Mouse (Mus musculus): ENCODE measurements around the gene Tgoln1. TPM values are rescaled to one million over a fixed set of nuclear protein-coding genes. Genes with fewer than 3 reads are reported as not detected.

The Tgoln1 gene
- total and polyA plus RNA-seq, 3 experiments, result 29.0 to 68.0 (median 60.1) TPM

- H3K36me3 ChIP-seq (ENCODE audit: control insufficient read depth, insufficient read depth, low read length), result peaks cover 11% of the 10 kb centered on the region
Observed at GRCm38 (mm10) chr6:72607676-72608075, 9.1 kb downstream of the Tgoln1 start.

GRCm38 (mm10) chr6:72607060-72607459, 9.7 kb downstream of the Tgoln1 start:
- H3K79me2 ChIP-seq (replicated peaks; ENCODE audit: control insufficient read depth, insufficient read depth, low read length), result no peaks in the 10 kb centered on the region
- no peak for TF ChIP-seq EP300 (IDR thresholded peaks at IDR 0.05; ENCODE audit: insufficient read depth, low read depth, low read length)
- no peak for TF ChIP-seq POLR2A (IDR thresholded peaks at IDR 0.05; ENCODE audit: insufficient read depth, low read depth, low read length)
- TF ChIP-seq CTCF (IDR thresholded peaks at IDR 0.05), result no peak
- H3K27me3 ChIP-seq (ENCODE audit: control insufficient read depth, insufficient read depth, low read length), result no peaks in the 10 kb centered on the region
- no peak overlapping the region for H3K27ac ChIP-seq
- no peak overlapping the region for H3K4me3 ChIP-seq
- no peak overlapping the region for H3K9ac ChIP-seq (ENCODE audit: low read depth, low read length)
- H3K36me3 ChIP-seq (ENCODE audit: control insufficient read depth, insufficient read depth, low read length), result peaks cover 11% of the 10 kb centered on the region
- no peak for DNase-seq
- H3K4me1 ChIP-seq (ENCODE audit: control insufficient read depth, insufficient read depth, low read length), result no peaks in the 10 kb centered on the region
- 90% methylated on average over 4 of the region's 4 CpGs for WGBS
- intact Hi-C loops (cut with DNase I), result no loop called here

More at GRCm38 (mm10) chr6:72607676-72608075, 9.1 kb downstream of the Tgoln1 start:
- no peaks in the 10 kb centered on the region for H3K4me1 ChIP-seq (ENCODE audit: control insufficient read depth, insufficient read depth, low read length)
- H3K79me2 ChIP-seq (replicated peaks; ENCODE audit: control insufficient read depth, insufficient read depth, low read length), result no peaks in the 10 kb centered on the region
- DNase-seq, result no peak
- no peaks in the 10 kb centered on the region for H3K27me3 ChIP-seq (ENCODE audit: control insufficient read depth, insufficient read depth, low read length)
- H3K4me3 ChIP-seq, result no peak overlapping the region
- no peak overlapping the region for H3K27ac ChIP-seq
- WGBS, result 57% methylated on average over 5 of the region's 5 CpGs
- TF ChIP-seq CTCF (IDR thresholded peaks at IDR 0.05), result no peak
- no peak for TF ChIP-seq POLR2A (IDR thresholded peaks at IDR 0.05; ENCODE audit: insufficient read depth, low read depth, low read length)
- TF ChIP-seq EP300 (IDR thresholded peaks at IDR 0.05; ENCODE audit: insufficient read depth, low read depth, low read length), result no peak
- intact Hi-C loops (cut with DNase I), result no loop called here
- H3K9ac ChIP-seq (ENCODE audit: low read depth, low read length), result no peak overlapping the region

GRCm38 (mm10) chr6:72604066-72604465, 12.7 kb downstream of the Tgoln1 start:
- Histone ChIP-seq H3K79me2 (replicated peaks; ENCODE audit: control insufficient read depth, insufficient read depth, low read length) (no peaks in the 10 kb centered on the region), H3K9ac (ENCODE audit: low read depth, low read length) (no peak overlapping the region), H3K27ac (no peak overlapping the region), H3K27me3 (ENCODE audit: control insufficient read depth, insufficient read depth, low read length) (no peaks in the 10 kb centered on the region), H3K4me3 (no peak overlapping the region), H3K36me3 (ENCODE audit: control insufficient read depth, insufficient read depth, low read length) (peaks cover 2% of the 10 kb centered on the region), H3K4me1 (ENCODE audit: control insufficient read depth, insufficient read depth, low read length) (peaks cover 1% of the 10 kb centered on the region; the same call in 1 of the 2 replicates)
- WGBS, result 83% methylated on average over 2 of the region's 2 CpGs
- intact Hi-C loops (cut with DNase I), result no loop called here
- no peak for TF ChIP-seq CTCF (IDR thresholded peaks at IDR 0.05)
- no peak for TF ChIP-seq EP300 (IDR thresholded peaks at IDR 0.05; ENCODE audit: insufficient read depth, low read depth, low read length)
- no peak for TF ChIP-seq POLR2A (IDR thresholded peaks at IDR 0.05; ENCODE audit: insufficient read depth, low read depth, low read length)
- no peak for DNase-seq

GRCm38 (mm10) chr6:72601732-72602131, 15.1 kb downstream of the Tgoln1 start:
- Histone ChIP-seq H3K9ac (ENCODE audit: low read depth, low read length) (no peak overlapping the region), H3K27ac (no peak overlapping the region), H3K4me1 (ENCODE audit: control insufficient read depth, insufficient read depth, low read length) (peaks cover 6% of the 10 kb centered on the region), H3K79me2 (replicated peaks; ENCODE audit: control insufficient read depth, insufficient read depth, low read length) (no peaks in the 10 kb centered on the region), H3K36me3 (ENCODE audit: control insufficient read depth, insufficient read depth, low read length) (no peaks in the 10 kb centered on the region), H3K4me3 (no peak overlapping the region), H3K27me3 (ENCODE audit: control insufficient read depth, insufficient read depth, low read length) (no peaks in the 10 kb centered on the region)
- 0 out of 2 replicates have a peak, but pooled peaks have one; percentile 65 for TF ChIP-seq EP300 (IDR thresholded peaks at IDR 0.05; ENCODE audit: insufficient read depth, low read depth, low read length)
- TF ChIP-seq POLR2A (IDR thresholded peaks at IDR 0.05; ENCODE audit: insufficient read depth, low read depth, low read length), result no peak
- peak; percentile 98 for TF ChIP-seq CTCF (IDR thresholded peaks at IDR 0.05)
- WGBS, result 44% methylated on average over 1 of the region's 1 CpGs
- intact Hi-C loops (cut with DNase I), result loop anchor here (2.0 kb wide), 1 partner anchor 15 kb away; the partner anchor contains the start of gene Tgoln1
- peak; percentile 77 to 85 for DNase-seq

GRCm38 (mm10) chr6:72600771-72601170, 16.0 kb downstream of the Tgoln1 start:
- Histone ChIP-seq H3K4me1 (ENCODE audit: control insufficient read depth, insufficient read depth, low read length) (peaks cover 6% of the 10 kb centered on the region), H3K36me3 (ENCODE audit: control insufficient read depth, insufficient read depth, low read length) (no peaks in the 10 kb centered on the region), H3K27ac (no peak overlapping the region), H3K79me2 (replicated peaks; ENCODE audit: control insufficient read depth, insufficient read depth, low read length) (no peaks in the 10 kb centered on the region), H3K9ac (ENCODE audit: low read depth, low read length) (no peak overlapping the region), H3K27me3 (ENCODE audit: control insufficient read depth, insufficient read depth, low read length) (no peaks in the 10 kb centered on the region), H3K4me3 (no peak overlapping the region)
- 89% methylated on average over 12 of the region's 12 CpGs for WGBS
- intact Hi-C loops (cut with DNase I), result loop anchor here (2.0 kb wide), 1 partner anchor 16 kb away; the partner anchor contains the start of gene Tgoln1
- DNase-seq, result no peak
- no peak for TF ChIP-seq EP300 (IDR thresholded peaks at IDR 0.05; ENCODE audit: insufficient read depth, low read depth, low read length)
- TF ChIP-seq POLR2A (IDR thresholded peaks at IDR 0.05; ENCODE audit: insufficient read depth, low read depth, low read length), result no peak
- no peak for TF ChIP-seq CTCF (IDR thresholded peaks at IDR 0.05)

GRCm38 (mm10) chr6:72600216-72600615, 16.6 kb downstream of the Tgoln1 start:
- H3K9ac ChIP-seq (ENCODE audit: low read depth, low read length), result no peak overlapping the region
- intact Hi-C loops (cut with DNase I), result loop anchor here (2.0 kb wide), 1 partner anchor 17 kb away; the partner anchor contains the start of gene Tgoln1
- 76% methylated on average over 6 of the region's 6 CpGs for WGBS
- no peak overlapping the region for H3K4me3 ChIP-seq
- no peak for DNase-seq
- no peaks in the 10 kb centered on the region for H3K79me2 ChIP-seq (replicated peaks; ENCODE audit: control insufficient read depth, insufficient read depth, low read length)
- H3K36me3 ChIP-seq (ENCODE audit: control insufficient read depth, insufficient read depth, low read length), result no peaks in the 10 kb centered on the region
- H3K27ac ChIP-seq, result no peak overlapping the region
- no peaks in the 10 kb centered on the region for H3K27me3 ChIP-seq (ENCODE audit: control insufficient read depth, insufficient read depth, low read length)
- TF ChIP-seq CTCF (IDR thresholded peaks at IDR 0.05), result no peak
- TF ChIP-seq POLR2A (IDR thresholded peaks at IDR 0.05; ENCODE audit: insufficient read depth, low read depth, low read length), result no peak
- peaks cover 6% of the 10 kb centered on the region for H3K4me1 ChIP-seq (ENCODE audit: control insufficient read depth, insufficient read depth, low read length)
